Comparison of ENCODE assay signal across 23 mouse cellular contexts in genomic region chr17:57038978-57039377, GRCm38 (mm10). TPM values are rescaled to one million over a fixed set of nuclear protein-coding genes. Genes with fewer than 3 reads are reported as not detected.
DNase-seq lines count a peak whose midpoint lies in the region; ATAC-seq and TF ChIP-seq lines count a peak whose summit lies in the region.
"Had no signal": no experiment of that assay in that cellular context is flagged by ENCODE, and none has a peak within 500 bp of the region (broad histone marks: within the 10 kb centered on the region; RNA-seq: fewer than 3 reads in every experiment).

No protein-coding gene starts in this region.

- H3K4me2 ChIP-seq in liver, embryonic 11.5 days, result no peak overlapping the region
- H3K4me2 ChIP-seq in intestine, postnatal 0 days (replicated peaks; ENCODE audit: low read depth), result no peak overlapping the region
- H3K4me2 ChIP-seq: midbrain, embryonic 15.5 days; neural tube, embryonic 13.5 days had no signal

- peak; percentile 26; the same call in 1 of the 2 replicates for TF ChIP-seq CTCF in gastrocnemius, adult 2 months (IDR thresholded peaks at IDR 0.05)
- peak; percentile 21; the same call in 1 of the 2 replicates for TF ChIP-seq CTCF in liver, adult 2 months (IDR thresholded peaks at IDR 0.05; ENCODE audit: low read depth, low read length)
- peak; percentile 50 for TF ChIP-seq CTCF in intestine, postnatal 0 days (IDR thresholded peaks at IDR 0.05; ENCODE audit: low read depth)

- no peaks in the 10 kb centered on the region; the same call in 1 of the 2 replicates for H3K27me3 ChIP-seq in liver, adult 2 months (ENCODE audit: control insufficient read depth, insufficient read depth, low read length)
- H3K27me3 ChIP-seq in liver, embryonic 11.5 days (replicated peaks; ENCODE audit: control insufficient read depth, insufficient read depth, low read length), result no peaks in the 10 kb centered on the region; the same call in 1 of the 2 replicates
- H3K27me3 ChIP-seq in intestine, postnatal 0 days (replicated peaks; ENCODE audit: control insufficient read depth, insufficient read depth, low read length), result no peaks in the 10 kb centered on the region
- H3K27me3 ChIP-seq: midbrain, embryonic 15.5 days; Patski had no signal

- WGBS in liver, adult 2 months, result 47% methylated on average over 8 of the region's 8 CpGs
- WGBS in liver, embryonic 11.5 days, result 37% methylated on average over 8 of the region's 8 CpGs
- whole genome bisulfite sequencing in intestine, postnatal 0 days, result 36% methylated on average over 8 of the region's 8 CpGs

- H3K9me3 ChIP-seq in liver, embryonic 11.5 days (ENCODE audit: control insufficient read depth, low read length), result no peaks in the 10 kb centered on the region
- H3K9me3 ChIP-seq in intestine, postnatal 0 days (ENCODE audit: control insufficient read depth), result no peaks in the 10 kb centered on the region
- H3K9me3 ChIP-seq: heart, embryonic 12.5 days; limb, embryonic 12.5 days; midbrain, embryonic 15.5 days; neural tube, embryonic 13.5 days had no signal

- DNase-seq in gastrocnemius, adult 2 months, result no peak
- DNase-seq in gastrocnemius, adult 18-20 months (ENCODE audit: low spot score), result no peak
- DNase-seq in liver, adult 2 months (ENCODE audit: extremely low read depth, low read depth, low spot score), result no peak
- DNase-seq in liver, embryonic 11.5 days (ENCODE audit: low spot score), result no peak
- DNase-seq in ES-CJ7 (ENCODE audit: low read depth, low spot score), result peak; percentile 64
- no peak for DNase-seq in right cerebral cortex, postnatal 4 days
- DNase-seq in cerebellum, adult 8-10 months, result no peak
- DNase-seq: cerebellum, adult 18-20 months; kidney, adult 8-10 months; lung, postnatal 4 days; retina, postnatal 1 day; thymus, postnatal 25 days had no signal

- H3K4me1 ChIP-seq in liver, adult 2 months (ENCODE audit: control insufficient read depth, insufficient read depth, low read length), result no peaks in the 10 kb centered on the region
- no peaks in the 10 kb centered on the region for H3K4me1 ChIP-seq in liver, embryonic 11.5 days (replicated peaks; ENCODE audit: control insufficient read depth, insufficient read depth, low read length)
- H3K4me1 ChIP-seq in intestine, postnatal 0 days (replicated peaks; ENCODE audit: control insufficient read depth, insufficient read depth, low read length), result no peaks in the 10 kb centered on the region
- H3K4me1 ChIP-seq: limb, embryonic 12.5 days; midbrain, embryonic 15.5 days; neural tube, embryonic 13.5 days had no signal

- no peak overlapping the region for H3K9ac ChIP-seq in liver, adult 2 months (ENCODE audit: low read depth, low read length)
- no peak overlapping the region for H3K9ac ChIP-seq in liver, embryonic 11.5 days (ENCODE audit: low read depth, low read length)
- H3K9ac ChIP-seq in intestine, postnatal 0 days (ENCODE audit: low read depth, low read length), result no peak overlapping the region
- H3K9ac ChIP-seq: heart, embryonic 12.5 days; limb, embryonic 12.5 days; midbrain, embryonic 15.5 days; neural tube, embryonic 13.5 days had no signal

- ATAC-seq in liver, embryonic 11.5 days (replicated peaks; ENCODE audit: low FRiP score), result no peak
- ATAC-seq in intestine, postnatal 0 days, result no peak
- ATAC-seq: midbrain, embryonic 15.5 days; Patski had no signal

- intact Hi-C loops in gastrocnemius, adult 2 months (cut with DNase I), result no loop called here

- no peaks in the 10 kb centered on the region for H3K36me3 ChIP-seq in liver, adult 2 months (ENCODE audit: control insufficient read depth, insufficient read depth, low read length)
- no peaks in the 10 kb centered on the region for H3K36me3 ChIP-seq in liver, embryonic 11.5 days (ENCODE audit: control insufficient read depth, insufficient read depth, low read length)
- no peaks in the 10 kb centered on the region for H3K36me3 ChIP-seq in intestine, postnatal 0 days (ENCODE audit: control insufficient read depth, insufficient read depth)
- H3K36me3 ChIP-seq: heart, embryonic 12.5 days; hindbrain, embryonic 10.5 days; limb, embryonic 12.5 days; midbrain, embryonic 15.5 days; neural tube, embryonic 13.5 days had no signal

- H3K79me2 ChIP-seq in liver, adult 2 months (ENCODE audit: control insufficient read depth, insufficient read depth, low read length), result no peaks in the 10 kb centered on the region

- H3K27ac ChIP-seq in gastrocnemius, adult 2 months, result no peak overlapping the region
- no peak overlapping the region for H3K27ac ChIP-seq in liver, adult 2 months (replicated peaks; ENCODE audit: insufficient read depth, low read depth, low read length)
- no peak overlapping the region for H3K27ac ChIP-seq in liver, embryonic 11.5 days (ENCODE audit: low read depth, low read length)
- H3K27ac ChIP-seq in intestine, postnatal 0 days (ENCODE audit: low read depth, low read length), result no peak overlapping the region
- H3K27ac ChIP-seq: hindbrain, embryonic 10.5 days; limb, embryonic 12.5 days; midbrain, embryonic 15.5 days; neural tube, embryonic 13.5 days had no signal

- no peak for TF ChIP-seq POLR2A in liver, adult 2 months (IDR thresholded peaks at IDR 0.05; ENCODE audit: extremely low read depth, insufficient read depth, low read length)

- no peak overlapping the region for H3K4me3 ChIP-seq in gastrocnemius, adult 2 months
- no peak overlapping the region for H3K4me3 ChIP-seq in liver, adult 2 months (ENCODE audit: insufficient read depth, low read depth, low read length)
- H3K4me3 ChIP-seq in liver, embryonic 11.5 days (ENCODE audit: low read depth, low read length), result no peak overlapping the region
- H3K4me3 ChIP-seq in intestine, postnatal 0 days (ENCODE audit: low read depth, low read length), result no peak overlapping the region
- H3K4me3 ChIP-seq: heart, embryonic 12.5 days; limb, embryonic 12.5 days; midbrain, embryonic 15.5 days; neural tube, embryonic 13.5 days had no signal

RNA-seq across cellular contexts. Expression of gene Slc25a41, which starts 2.5 kb away (rescaled TPM):
- total RNA-seq in gastrocnemius, adult 2 months (2021), result not detected
- total RNA-seq in gastrocnemius, adult 18-20 months (2021), result not detected
- not detected in 2 replicates for total RNA-seq in liver, adult 2 months (2014; rRNA removed)
- polyA plus RNA-seq in liver, adult 2 months (2012; rRNA removed), result not detected in 2 replicates
- not detected in 2 replicates for polyA plus RNA-seq in liver, embryonic 11.5 days (2014; fragmentation: Nextera tagmentation; extraction: Ambion mirVana)
- polyA plus RNA-seq in intestine, postnatal 0 days (2015; fragmentation: Nextera tagmentation; extraction: Ambion mirVana), result not detected in 2 replicates
- total RNA-seq: adrenal gland, postnatal 4 days; layer of hippocampus, postnatal 14 days had no signal
- polyA plus RNA-seq: C2C12; heart, embryonic 12.5 days; hindbrain, embryonic 10.5 days; midbrain, embryonic 15.5 days; neural tube, embryonic 13.5 days; Patski; spleen, adult 2 months had no signal

RNA-seq across cellular contexts. Expression of gene Khsrp, which starts 7.7 kb away (rescaled TPM):
- total RNA-seq in gastrocnemius, adult 2 months (2021), result 10 to 100 TPM; 26.6 to 30.5 TPM
- total RNA-seq in gastrocnemius, adult 18-20 months (2021), result 10 to 100 TPM; 25.9 to 27.4 TPM
- total RNA-seq in liver, adult 2 months (2014; rRNA removed), result 7.6 and 15.6 TPM in 2 replicates
- polyA plus RNA-seq in liver, adult 2 months (2012; rRNA removed), result 30.3 and 38.9 TPM in 2 replicates
- polyA plus RNA-seq in liver, embryonic 11.5 days (2014; fragmentation: Nextera tagmentation; extraction: Ambion mirVana), result 46.7 and 51.1 TPM in 2 replicates
- 18.8 and 19.9 TPM in 2 replicates for polyA plus RNA-seq in intestine, postnatal 0 days (2015; fragmentation: Nextera tagmentation; extraction: Ambion mirVana)

RNA-seq across cellular contexts. Expression of gene Crb3, which starts 19.9 kb away (rescaled TPM):
- not detected for total RNA-seq in gastrocnemius, adult 2 months (2021)
- total RNA-seq in gastrocnemius, adult 18-20 months (2021), result under 1 TPM in 1 of 2 experiments, not detected in 1; 0.31 TPM
- total RNA-seq in liver, adult 2 months (2014; rRNA removed), result 21.9 and 27.7 TPM in 2 replicates
- 45.6 and 57.7 TPM in 2 replicates for polyA plus RNA-seq in liver, adult 2 months (2012; rRNA removed)
- 3.2 and 3.4 TPM in 2 replicates for polyA plus RNA-seq in liver, embryonic 11.5 days (2014; fragmentation: Nextera tagmentation; extraction: Ambion mirVana)
- polyA plus RNA-seq in intestine, postnatal 0 days (2015; fragmentation: Nextera tagmentation; extraction: Ambion mirVana), result 121 and 130 TPM in 2 replicates
- polyA plus RNA-seq: C2C12 had no signal

RNA-seq across cellular contexts. Expression of gene Slc25a23, which starts 20.7 kb away (rescaled TPM):
- total RNA-seq in gastrocnemius, adult 2 months (2021), result 10 to 100 TPM; 34.4 to 52.2 TPM
- total RNA-seq in gastrocnemius, adult 18-20 months (2021), result 10 to 100 TPM; 34.1 to 40.3 TPM
- total RNA-seq in liver, adult 2 months (2014; rRNA removed), result 54.9 and 94.6 TPM in 2 replicates
- 212 and 255 TPM in 2 replicates for polyA plus RNA-seq in liver, adult 2 months (2012; rRNA removed)
- polyA plus RNA-seq in liver, embryonic 11.5 days (2014; fragmentation: Nextera tagmentation; extraction: Ambion mirVana), result 5.2 and 6.3 TPM in 2 replicates
- polyA plus RNA-seq in intestine, postnatal 0 days (2015; fragmentation: Nextera tagmentation; extraction: Ambion mirVana), result 4.8 and 5.1 TPM in 2 replicates

RNA-seq across cellular contexts. Expression of gene Gm17949, which starts 27.7 kb away (rescaled TPM):
- total RNA-seq in gastrocnemius, adult 2 months (2021), result not detected
- not detected for total RNA-seq in gastrocnemius, adult 18-20 months (2021)
- not detected in 2 replicates for total RNA-seq in liver, adult 2 months (2014; rRNA removed)
- polyA plus RNA-seq in liver, adult 2 months (2012; rRNA removed), result not detected in 2 replicates
- polyA plus RNA-seq in liver, embryonic 11.5 days (2014; fragmentation: Nextera tagmentation; extraction: Ambion mirVana), result 0.26 and 0.33 TPM in 2 replicates
- polyA plus RNA-seq in intestine, postnatal 0 days (2015; fragmentation: Nextera tagmentation; extraction: Ambion mirVana), result 0.22 and 0.25 TPM in 2 replicates
- polyA plus RNA-seq: C2C12, Patski had no signal

Comparison
In these comparisons a context has a peak if more than half of its experiments do, and no peak if none do; other contexts are left out.
1. RNA of gene Crb3, which starts 19.9 kb away (total RNA-seq): 21.9 to 27.7 TPM in liver, adult 2 months; 0.31 TPM in gastrocnemius, adult 18-20 months and not detected in gastrocnemius, adult 2 months; every median in the first group is over 10 times any median in the second.
2. Peak in every context shown above with its lines, with median percentiles within 50 percentile points of each other: CTCF ChIP-seq.